ENCODE assay signal across 8 mouse cellular contexts in genomic region chr11:76846878-76847222, GRCm38 (mm10). TPM values are rescaled to one million over a fixed set of nuclear protein-coding genes. Genes with fewer than 3 reads are reported as not detected.
DNase-seq lines count a peak whose midpoint lies in the region; ATAC-seq lines count a peak whose summit lies in the region.

Gene Cpd (minus strand): TSS chr11:76847018.

- DNase-seq in adipocyte (ENCODE audit: low spot score): peak; percentile 99
- peak; percentile 98 for DNase-seq in embryo, embryonic 10 days (ENCODE audit: low spot score)
- DNase-seq in gastrocnemius, postnatal 10 days: peak; percentile 93
- peak; percentile 92 for DNase-seq in induced T-regulatory cell, adult 2 months (ENCODE audit: low read depth)
- peak; percentile 88 to 97 for DNase-seq in left cerebral cortex, adult 9 months (ENCODE audit: low spot score in 2 of 2)
- DNase-seq in right cerebral cortex, postnatal 14 days: peak; percentile 95
- DNase-seq in urinary bladder, postnatal 36 days (ENCODE audit: low spot score in 2 of 2): peak; percentile 96 to 97

- ATAC-seq in megakaryocyte progenitor cell, adult 5-6 weeks (replicated peaks; ENCODE audit: poor library complexity): peak; percentile 96

RNA-seq across cellular contexts. Expression of gene Cpd, which starts in this region (rescaled TPM):
- total RNA-seq in gastrocnemius, postnatal 10 days (2021): 10 to 100 TPM; 53.7 to 59.6 TPM
- total RNA-seq in megakaryocyte progenitor cell, adult 5-6 weeks (2015): 28.3 and 29.5 TPM in 2 replicates
- 18.8 and 18.9 TPM in 2 replicates for total RNA-seq in megakaryocyte progenitor cell, adult 5-6 weeks (2017)

Comparison
In these comparisons a context has a peak if more than half of its experiments do, and no peak if none do; other contexts are left out.
1. Peak in every context shown above with its lines: DNase-seq and ATAC-seq.